Mouse (Mus musculus): ENCODE data around the gene Mamstr.

The Mamstr gene

GRCm38 (mm10) chr7:45639561-45640027, at the start of gene Mamstr:
TSS of gene Mamstr (plus strand) at chr7:45639977.
- DNase-seq = no peak

- peak; percentile 43 for DNase-seq
Measured at GRCm38 (mm10) chr7:45590874-45591273, 48.9 kb upstream of the Mamstr start.

- no peak for DNase-seq
Measured at GRCm38 (mm10) chr7:45591880-45592279, 47.9 kb upstream of the Mamstr start.

- peak; percentile 84 for DNase-seq
Measured at GRCm38 (mm10) chr7:45593118-45593815, 46.5 kb upstream of the Mamstr start.

GRCm38 (mm10) chr7:45595176-45595575, 44.6 kb upstream of the Mamstr start:
- DNase-seq = no peak

GRCm38 (mm10) chr7:45596107-45596506, 43.7 kb upstream of the Mamstr start:
- DNase-seq = no peak

- DNase-seq = no peak
Measured at GRCm38 (mm10) chr7:45597013-45597412, 42.8 kb upstream of the Mamstr start.

- no peak for DNase-seq
Measured at GRCm38 (mm10) chr7:45597527-45597926, 42.2 kb upstream of the Mamstr start.

- DNase-seq = no peak
Measured at GRCm38 (mm10) chr7:45598960-45599879, 40.6 kb upstream of the Mamstr start.

- DNase-seq = no peak
Measured at GRCm38 (mm10) chr7:45605704-45606289, 34.0 kb upstream of the Mamstr start.

- no peak for DNase-seq
Measured at GRCm38 (mm10) chr7:45609511-45609910, 30.3 kb upstream of the Mamstr start.

- DNase-seq = no peak
Measured at GRCm38 (mm10) chr7:45616277-45616676, 23.5 kb upstream of the Mamstr start.

GRCm38 (mm10) chr7:45617042-45617695, 22.6 kb upstream of the Mamstr start, which contains the start of gene Fut1:
TSS of gene Fut1 (plus strand) at chr7:45617289.
- peak; percentile 21 for DNase-seq

- DNase-seq = no peak
Measured at GRCm38 (mm10) chr7:45618316-45618715, 21.5 kb upstream of the Mamstr start.

- no peak for DNase-seq
Measured at GRCm38 (mm10) chr7:45619592-45619991, 20.2 kb upstream of the Mamstr start.

GRCm38 (mm10) chr7:45621443-45621842, 18.3 kb upstream of the Mamstr start, which contains the start of gene Izumo1:
TSS of gene Izumo1 (plus strand) at chr7:45621811.
- DNase-seq = peak; percentile 73

GRCm38 (mm10) chr7:45623507-45623906, 16.3 kb upstream of the Mamstr start:
- no peak for DNase-seq

- DNase-seq = no peak
Measured at GRCm38 (mm10) chr7:45624718-45625117, 15.1 kb upstream of the Mamstr start.

GRCm38 (mm10) chr7:45625481-45625880, 14.3 kb upstream of the Mamstr start:
- DNase-seq = no peak

GRCm38 (mm10) chr7:45626571-45627076, 13.2 kb upstream of the Mamstr start:
- peak; percentile 70 for DNase-seq

- DNase-seq = peak; percentile 86
Measured at GRCm38 (mm10) chr7:45627261-45627660, 12.5 kb upstream of the Mamstr start, which contains the start of gene Rasip1. TSS of gene Rasip1 (plus strand) at chr7:45627488.
